Mouse (Mus musculus) CH12.LX (cell line): ENCODE results near the gene Rpp14.

Source experiments
- BHLHE40 ChIP-seq: IDR thresholded peaks from 2 replicates; pipeline ENCODE4 v1.6.1; 2011; ENCODE audit warnings: mild to moderate bottlenecking, low read depth, low read length, improper control_type of control experiment
- CHD1 ChIP-seq: IDR thresholded peaks from 2 replicates; pipeline ENCODE4 v1.6.1; 2012; ENCODE audit warnings: low read depth, low read length, improper control_type of control experiment, inconsistent platforms
- CTCF ChIP-seq, 2 experiments: IDR thresholded peaks in 1 of 2; conservative IDR thresholded peaks in 1 of 2; 2 replicates each; pipeline ENCODE4 v1.5.1; 2011 to 2012; ENCODE audit warnings: low read depth in 2 of 2, low read length in 2 of 2, improper control_type of control experiment in 1 of 2, inconsistent platforms in 1 of 2, mild to moderate bottlenecking in 1 of 2, moderate library complexity in 1 of 2
- E2F4 ChIP-seq: IDR thresholded peaks from 2 replicates; pipeline ENCODE4 v1.6.1; 2011; ENCODE audit warnings: low read depth, low read length, improper control_type of control experiment; ENCODE audit not compliant: insufficient replicate concordance
- EP300 ChIP-seq: IDR thresholded peaks from 2 replicates; pipeline ENCODE4 v1.6.1; 2011; ENCODE audit warnings: low read length, improper control_type of control experiment
- HCFC1 ChIP-seq: IDR thresholded peaks from 2 replicates; pipeline ENCODE4 v1.6.1; 2012; ENCODE audit warnings: low read depth, mild to moderate bottlenecking, inconsistent platforms, low read length, improper control_type of control experiment
- MAFK ChIP-seq: IDR thresholded peaks from 2 replicates; pipeline ENCODE4 v1.6.1; 2011; ENCODE audit warnings: low read length, improper control_type of control experiment; ENCODE audit not compliant: insufficient replicate concordance
- MAZ ChIP-seq: IDR thresholded peaks from 2 replicates; pipeline ENCODE4 v1.6.1; 2012; ENCODE audit warnings: low read depth, mild to moderate bottlenecking, inconsistent platforms, low read length, improper control_type of control experiment, moderate library complexity
- NELFE ChIP-seq: IDR thresholded peaks from 2 replicates; pipeline ENCODE4 v1.6.1; 2011; ENCODE audit warnings: low read depth, low read length, improper control_type of control experiment
- NRF1 ChIP-seq: IDR thresholded peaks from 2 replicates; pipeline ENCODE4 v1.6.1; 2014; ENCODE audit warnings: low read depth, mild to moderate bottlenecking, inconsistent platforms, low read length, improper control_type of control experiment, moderate library complexity
- POLR2A ChIP-seq: IDR thresholded peaks from 2 replicates; pipeline ENCODE4 v1.6.1; 2011; ENCODE audit warnings: low read depth, mild to moderate bottlenecking, improper control_type of control experiment, low read length
- SIN3A ChIP-seq: IDR thresholded peaks from 2 replicates; pipeline ENCODE4 v1.6.1; 2012; ENCODE audit warnings: low read length, improper control_type of control experiment, inconsistent platforms
- ZKSCAN1 ChIP-seq: IDR thresholded peaks from 2 replicates; pipeline ENCODE4 v1.6.1; 2012; ENCODE audit warnings: low read depth, inconsistent platforms, low read length, improper control_type of control experiment, borderline replicate concordance
- ZMIZ1 ChIP-seq: IDR thresholded peaks from 2 replicates; pipeline ENCODE4 v1.6.1; 2012; ENCODE audit warnings: low read depth, mild to moderate bottlenecking, inconsistent platforms, low read length, improper control_type of control experiment

DNA sequence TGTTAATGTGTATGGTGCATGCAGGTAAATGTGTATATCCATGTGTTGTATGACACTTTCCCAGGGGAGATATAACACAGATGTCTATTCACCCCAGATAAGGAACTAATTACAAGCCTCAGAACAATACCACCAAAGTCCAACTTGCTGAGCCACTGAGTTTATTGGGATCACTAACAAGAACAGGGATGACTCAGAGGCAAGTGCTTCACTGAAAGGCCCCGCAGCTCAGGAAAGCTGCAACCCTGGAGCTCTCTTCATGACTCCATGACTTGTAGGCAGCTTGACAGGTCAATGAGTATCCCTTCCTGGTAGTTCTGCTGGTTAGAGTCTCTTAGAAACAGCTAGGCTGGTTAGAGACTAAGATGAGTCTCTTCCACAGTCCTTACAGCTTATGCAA is 28.8 kb downstream of the Rpp14 start:
- TF ChIP-seq E2F4 (no peak), BHLHE40 (no peak), CTCF (conservative IDR thresholded peaks at IDR 0.05 in 1 of 2, IDR thresholded peaks at IDR 0.05 in 1 of 2; ENCODE audit: low read depth in 2 of 2, low read length in 2 of 2) (no peak), CHD1 (no peak), POLR2A (no peak), EP300 (no peak), ZKSCAN1 (no peak), MAFK (no peak), NELFE (no peak), NRF1 (no peak), HCFC1 (no peak), SIN3A (no peak), MAZ (no peak), ZMIZ1 (no peak)
